Mouse (Mus musculus): ENCODE results near the gene Susd4.

The Susd4 gene

GRCm38 (mm10) chr1:182763716-182764461 lies at the start of gene Susd4:
Gene Susd4 (plus strand): TSS chr1:182763860.
- peak; percentile 80 for ATAC-seq (ENCODE audit: low TSS enrichment)

- no peak for ATAC-seq (ENCODE audit: low TSS enrichment)
Measured at GRCm38 (mm10) chr1:182714236-182714935, 49.3 kb upstream of the Susd4 start.

GRCm38 (mm10) chr1:182727541-182727940 lies 36.1 kb upstream of the Susd4 start:
- no peak; the same call in 1 of the 2 replicates for ATAC-seq (ENCODE audit: low TSS enrichment)

DNA sequence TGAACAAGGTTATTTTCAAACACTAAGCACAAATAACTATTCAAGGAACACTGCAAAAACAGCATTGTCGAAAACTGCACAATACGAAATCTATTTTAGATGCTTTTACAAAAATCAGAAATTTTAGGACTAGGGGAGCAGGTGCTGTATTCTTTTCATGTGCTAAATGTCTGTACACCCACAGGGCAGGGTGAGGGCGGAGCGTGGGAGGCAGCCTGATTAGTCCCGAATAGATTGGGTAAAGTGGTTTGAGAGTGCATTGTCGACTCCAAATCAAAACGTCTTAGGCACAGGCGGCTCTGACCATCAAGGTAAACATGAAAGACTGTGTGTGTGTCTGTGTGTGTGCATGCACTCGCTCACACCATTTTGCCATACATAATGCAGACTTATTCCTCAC lies 34.7 kb upstream of the Susd4 start:
- ATAC-seq (ENCODE audit: low TSS enrichment) = no peak

DNA sequence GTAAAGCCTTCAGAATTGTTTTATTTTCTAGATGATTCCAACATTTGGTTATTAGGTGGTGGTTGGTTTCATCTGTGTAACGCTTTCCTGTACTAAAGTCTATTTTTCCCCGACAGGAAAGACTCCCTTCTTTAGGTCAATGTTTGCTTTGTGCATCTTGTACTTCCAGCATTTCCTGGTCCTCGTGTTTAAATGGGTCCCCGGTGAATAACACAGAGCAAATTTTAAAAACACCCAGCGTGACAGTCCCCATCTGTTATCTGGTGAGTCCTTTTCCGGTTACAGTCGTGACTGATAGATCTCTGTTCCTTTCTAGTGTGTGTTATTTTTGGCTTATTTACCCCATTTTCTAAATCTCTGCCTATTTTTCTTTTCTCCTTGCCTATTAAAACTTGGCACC lies 31.0 kb upstream of the Susd4 start:
- ATAC-seq (ENCODE audit: low TSS enrichment) = no peak

GRCm38 (mm10) chr1:182735891-182736290 lies 27.8 kb upstream of the Susd4 start:
- ATAC-seq (ENCODE audit: low TSS enrichment) = no peak

GRCm38 (mm10) chr1:182747081-182747480 lies 16.6 kb upstream of the Susd4 start:
- ATAC-seq (ENCODE audit: low TSS enrichment) = no peak

DNA sequence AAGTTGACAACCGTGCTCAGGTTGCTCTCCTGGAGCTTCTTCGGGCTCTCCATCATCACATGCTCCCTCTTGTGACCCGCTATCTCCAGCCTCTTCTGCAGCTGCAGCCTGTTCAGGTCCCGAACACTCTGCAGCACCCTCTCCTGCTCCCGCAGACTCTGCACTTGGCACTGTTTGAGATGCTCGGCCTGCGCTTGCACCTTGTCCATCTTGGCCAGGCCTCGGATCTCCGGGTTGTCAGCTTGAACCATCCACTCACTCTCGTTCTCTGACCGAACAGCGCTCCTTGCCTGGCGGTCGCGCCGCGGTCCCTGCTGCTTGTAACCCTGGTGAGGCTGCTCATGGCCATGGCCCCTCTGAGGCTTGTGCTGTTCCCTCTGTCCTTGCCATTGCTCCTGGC lies 15.8 kb upstream of the Susd4 start:
- no peak for ATAC-seq (ENCODE audit: low TSS enrichment)

DNA sequence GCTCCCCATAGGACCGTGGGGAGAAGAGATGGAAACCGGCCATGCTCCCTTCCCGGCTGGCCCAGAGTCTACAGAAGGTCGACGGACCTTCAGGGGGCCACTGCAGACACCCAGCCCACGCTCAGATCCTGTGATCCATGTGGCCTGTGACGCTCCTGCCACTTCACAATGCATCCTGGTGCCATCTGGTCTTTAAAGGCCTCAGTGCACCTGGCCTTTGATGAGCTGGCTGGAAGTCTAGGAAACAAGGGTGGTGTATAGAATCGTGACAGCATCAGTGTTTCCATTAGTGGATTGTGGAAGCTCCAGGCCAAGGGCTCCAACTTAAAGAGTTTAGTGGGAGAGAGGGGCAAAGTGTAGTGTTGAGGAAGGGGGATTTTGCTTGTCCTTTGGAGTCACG lies 14.6 kb upstream of the Susd4 start, which contains the start of gene Ccdc185:
Ccdc185 (minus strand) TSS at position 101 of the 400 bp plus-strand sequence.
- ATAC-seq (ENCODE audit: low TSS enrichment) = no peak

- ATAC-seq (ENCODE audit: low TSS enrichment) = no peak
Measured at GRCm38 (mm10) chr1:182751301-182751700, 12.4 kb upstream of the Susd4 start.

- ATAC-seq (ENCODE audit: low TSS enrichment) = peak; percentile 74
Measured at GRCm38 (mm10) chr1:182753694-182754093, 10.0 kb upstream of the Susd4 start.

DNA sequence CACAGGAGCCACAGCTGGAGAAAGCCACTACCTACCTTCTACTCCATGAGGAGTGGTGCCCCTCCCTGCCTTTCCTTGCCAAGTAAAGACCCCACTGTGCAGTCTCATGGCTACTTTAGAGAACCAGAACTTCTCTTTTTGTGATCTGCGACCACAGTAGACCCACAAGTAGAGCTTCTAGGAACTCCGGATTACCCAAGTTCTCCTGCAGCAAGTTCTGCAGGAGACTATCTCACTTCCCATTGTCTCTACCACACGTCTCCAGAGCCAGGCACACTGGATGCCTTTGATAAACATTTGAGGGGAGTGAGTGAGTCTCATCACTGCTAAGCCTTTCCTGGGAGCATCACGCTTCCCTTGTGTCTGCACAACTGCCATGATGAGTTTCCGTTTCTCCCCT lies 8.8 kb upstream of the Susd4 start:
- ATAC-seq (ENCODE audit: low TSS enrichment) = no peak

DNA sequence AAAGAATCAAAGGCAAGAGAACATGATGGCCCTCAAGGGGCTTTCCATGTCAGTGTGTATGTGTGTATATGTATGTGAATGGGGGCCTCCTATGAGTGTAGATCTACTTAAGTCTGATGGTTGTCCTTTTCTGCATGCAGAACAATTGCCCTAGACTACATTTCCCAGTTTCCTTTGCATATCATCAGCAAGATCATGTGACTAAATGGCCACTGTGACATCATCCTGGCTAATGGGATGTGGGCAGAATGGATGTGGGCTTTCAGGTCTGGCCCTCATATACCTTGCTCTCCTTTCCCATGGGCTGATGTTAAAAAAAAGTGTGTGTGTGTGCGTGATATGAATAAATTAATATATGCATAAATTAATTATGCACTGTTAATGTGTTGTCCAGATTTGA lies 4.9 kb upstream of the Susd4 start:
- ATAC-seq (ENCODE audit: low TSS enrichment) = no peak

DNA sequence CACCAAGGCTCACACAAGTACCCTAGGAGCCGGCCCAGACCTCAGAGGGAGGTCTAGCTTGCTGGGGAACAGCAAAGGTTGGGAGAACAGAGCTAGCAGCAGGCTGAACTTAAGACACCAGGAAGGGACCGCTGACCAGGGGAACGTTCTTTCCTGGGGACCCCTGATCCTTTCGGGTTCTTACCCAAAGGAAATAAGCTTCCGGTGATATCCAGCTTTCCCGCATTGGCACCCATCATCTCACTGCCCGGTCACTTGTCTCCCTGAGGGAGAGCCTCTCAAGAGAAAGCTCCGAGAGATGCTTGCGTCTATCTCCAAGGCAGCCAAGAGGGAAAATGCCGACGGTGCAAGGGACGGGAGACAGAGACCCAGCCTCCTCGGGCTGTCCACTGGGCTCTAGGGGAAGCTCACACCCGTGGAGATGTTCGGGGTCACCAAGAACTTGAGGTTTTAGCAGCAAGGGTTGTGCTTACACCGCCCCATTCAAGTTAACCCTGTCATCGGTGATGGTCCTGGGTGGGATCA lies 407 bp upstream of the Susd4 start:
- ATAC-seq (ENCODE audit: low TSS enrichment) = peak; percentile 44

- peak; percentile 43 for ATAC-seq (ENCODE audit: low TSS enrichment)
Measured at GRCm38 (mm10) chr1:182764541-182765281, 1.1 kb downstream of the Susd4 start.

DNA sequence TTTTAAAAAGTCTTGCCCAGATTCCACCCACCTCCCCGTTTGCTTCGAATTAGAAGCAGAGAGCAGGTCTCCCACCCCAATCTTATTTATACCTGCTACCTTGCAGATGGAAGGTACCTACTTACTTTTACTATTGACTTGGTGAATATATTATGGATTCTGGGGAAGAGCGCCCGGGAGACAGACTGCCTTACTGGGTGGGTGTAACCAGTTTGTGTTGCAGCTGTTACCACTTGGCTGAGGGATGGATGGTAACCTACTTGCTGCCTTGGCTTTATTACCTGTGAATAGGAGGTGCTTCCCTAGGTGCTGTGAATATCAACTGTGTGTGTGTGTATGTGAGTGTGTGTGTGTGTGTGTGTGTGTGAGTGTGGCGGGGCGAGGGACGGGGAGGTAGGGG lies 11.9 kb downstream of the Susd4 start:
- ATAC-seq (ENCODE audit: low TSS enrichment) = peak; percentile 62

DNA sequence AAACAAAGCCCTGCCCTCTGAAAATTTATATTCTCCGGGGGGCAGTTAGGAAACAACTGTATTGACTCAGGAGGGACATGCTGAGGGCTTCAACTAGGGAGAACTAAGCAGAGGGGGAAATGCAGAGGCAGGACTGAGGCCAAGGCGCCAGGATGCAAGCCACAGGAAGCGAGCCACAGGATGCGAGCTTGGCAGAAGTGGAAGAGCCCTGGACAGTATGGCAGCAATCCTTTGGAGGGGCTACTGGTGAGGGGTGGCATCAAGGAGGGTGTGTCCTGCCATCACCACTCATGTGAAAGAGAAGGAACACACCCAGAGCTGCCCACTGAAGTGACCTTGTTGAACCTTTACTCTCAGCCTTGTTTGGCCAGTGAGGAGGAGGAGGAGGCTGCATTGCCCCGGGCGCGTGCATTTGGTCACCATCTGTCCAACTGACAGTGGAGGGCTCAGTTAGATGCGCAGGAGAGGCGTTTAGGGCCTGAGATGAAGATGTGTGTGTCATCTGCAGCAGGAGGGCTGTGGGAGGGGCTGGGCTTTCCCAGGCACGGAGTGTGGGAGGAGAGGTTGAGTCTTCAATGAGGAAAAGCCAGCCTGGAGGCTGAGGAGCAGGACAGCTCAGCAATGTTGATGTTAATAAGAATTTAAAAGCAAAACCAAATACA lies 13.2 kb downstream of the Susd4 start:
- ATAC-seq (ENCODE audit: low TSS enrichment) = peak; percentile 27; the same call in 1 of the 2 replicates

DNA sequence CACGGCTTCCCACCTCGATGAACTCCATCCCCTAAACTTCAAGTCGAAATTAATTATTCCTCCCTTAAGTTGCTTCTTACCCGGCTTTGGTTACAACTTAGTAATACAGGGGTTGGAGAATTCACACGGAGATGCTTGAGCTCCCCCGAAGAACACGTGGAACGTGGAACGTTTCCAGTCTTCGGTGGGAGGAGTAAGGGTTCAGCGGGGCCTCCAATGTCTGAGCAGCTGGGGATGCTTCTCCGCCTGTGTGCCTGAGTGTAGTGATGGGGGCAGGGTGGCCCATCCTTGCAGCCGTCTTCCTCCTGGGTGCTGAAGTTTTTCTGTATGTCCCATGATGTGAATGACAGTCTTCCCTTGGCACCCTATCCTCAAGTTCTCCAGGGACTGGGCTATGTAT lies 14.6 kb downstream of the Susd4 start:
- ATAC-seq (ENCODE audit: low TSS enrichment) = no peak

DNA sequence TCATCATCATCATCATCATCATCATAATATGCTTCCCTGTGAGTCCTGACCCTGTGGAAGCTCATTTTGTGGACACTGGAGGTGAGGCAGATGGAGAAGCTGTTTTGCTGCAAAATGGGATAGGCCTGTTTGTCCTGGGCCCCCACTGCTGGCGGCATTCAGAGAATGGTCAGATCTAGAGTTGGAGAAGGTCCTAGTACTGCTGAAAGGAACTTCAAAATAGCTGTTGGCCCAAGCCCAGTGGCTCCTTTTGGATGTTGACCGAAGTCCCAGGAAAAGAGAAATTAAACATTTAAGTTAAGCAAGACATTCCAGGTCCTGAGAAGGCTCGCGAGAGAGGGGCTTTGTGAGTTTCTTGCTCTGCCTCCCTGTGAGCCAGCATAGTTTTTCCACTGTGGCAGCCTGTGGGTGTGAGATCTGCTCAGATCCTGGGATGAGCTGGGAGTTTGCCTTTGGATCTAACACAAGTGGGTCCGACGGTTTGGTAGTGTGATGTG lies 15.4 kb downstream of the Susd4 start:
- peak; percentile 28; the same call in 1 of the 2 replicates for ATAC-seq (ENCODE audit: low TSS enrichment)

- ATAC-seq (ENCODE audit: low TSS enrichment) = no peak
Measured at GRCm38 (mm10) chr1:182783774-182784173, 20.1 kb downstream of the Susd4 start.

DNA sequence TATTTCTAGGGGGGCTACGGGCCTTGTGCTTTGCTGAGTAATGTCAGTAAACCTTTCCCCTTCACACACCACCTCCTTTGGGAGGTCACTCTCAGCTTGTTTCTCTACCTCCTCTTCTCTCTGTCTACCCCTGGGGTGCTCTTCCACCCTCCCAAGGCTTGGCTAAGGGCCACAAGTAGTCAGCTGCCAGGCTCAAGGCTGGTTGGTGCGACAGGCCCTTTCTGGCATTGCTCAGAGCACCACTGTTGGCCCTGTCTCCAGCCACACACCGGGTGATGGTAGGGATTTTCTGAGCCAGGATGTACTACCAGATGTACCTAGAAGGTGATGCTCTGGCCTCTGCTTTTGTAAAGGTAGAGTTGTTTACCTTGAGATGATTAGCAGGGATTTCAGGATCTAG lies 21.1 kb downstream of the Susd4 start:
- no peak for ATAC-seq (ENCODE audit: low TSS enrichment)

DNA sequence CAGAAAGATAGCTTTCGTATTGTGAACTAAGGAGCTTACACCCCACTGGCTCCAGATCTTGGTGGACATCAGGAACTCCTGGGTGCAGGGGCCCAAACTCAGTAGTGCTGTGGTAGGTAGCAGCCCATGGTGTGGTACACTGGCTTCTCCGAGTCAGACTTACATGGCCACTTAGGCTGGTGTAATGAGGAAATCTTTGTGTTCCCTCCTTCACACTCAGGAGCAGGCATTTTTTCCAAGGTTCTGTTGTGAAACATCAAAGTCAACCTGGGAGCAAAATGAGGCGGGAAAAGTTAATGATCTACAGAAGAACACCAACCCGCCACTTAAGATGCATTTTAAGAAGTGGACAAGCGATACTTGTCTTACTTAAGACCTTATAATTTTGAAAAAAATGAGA lies 21.8 kb downstream of the Susd4 start:
- ATAC-seq (ENCODE audit: low TSS enrichment) = no peak
